Mouse (Mus musculus): ENCODE results near the gene Armh1. TPM values are rescaled to one million over a fixed set of nuclear protein-coding genes. Genes with fewer than 3 reads are reported as not detected.

Armh1 gene
- polyA plus RNA-seq, 1 experiment from 2014 or later, result 1.5 TPM

DNA sequence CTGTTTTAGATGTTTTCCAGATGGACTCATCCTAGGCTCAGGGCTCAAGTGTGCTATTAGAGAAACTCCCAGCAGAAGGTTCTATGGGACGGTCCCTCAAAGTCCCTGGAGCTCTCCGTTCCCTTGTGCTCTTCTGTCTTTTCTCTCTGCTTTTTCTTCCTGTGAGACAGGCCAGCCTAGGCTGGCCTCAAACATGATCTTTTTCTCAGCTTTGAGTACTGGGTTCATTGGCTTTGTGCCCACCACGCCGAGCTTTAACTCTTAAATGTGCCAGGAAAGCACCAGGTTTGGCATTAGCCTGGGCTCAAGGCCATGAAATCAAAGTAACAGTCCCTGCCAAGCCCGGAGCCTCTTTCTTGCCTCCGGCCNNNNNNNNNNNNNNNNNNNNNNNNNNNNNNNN lies 11.1 kb downstream of the Armh1 start:
- WGBS, result 56% methylated on average over 6 of the region's 6 CpGs
- Histone ChIP-seq H3K9me3 (replicated peaks) (no peaks in the 10 kb centered on the region), H3K27me3 (replicated peaks) (no peaks in the 10 kb centered on the region), H3K4me2 (no peak overlapping the region), H3K36me3 (no peaks in the 10 kb centered on the region), H3K9ac (replicated peaks) (no peak overlapping the region), H3K4me1 (0 out of 2 replicates have a peak, but pooled peaks cover 6% of the 10 kb centered on the region), H3K4me3 (replicated peaks) (no peak overlapping the region), H3K27ac (replicated peaks) (no peak overlapping the region)
- ATAC-seq (ENCODE audit: low FRiP score), result no peak

- no peak overlapping the region for H3K27ac ChIP-seq (replicated peaks)
- H3K4me2 ChIP-seq, result no peak overlapping the region
- no peak overlapping the region for H3K9ac ChIP-seq (replicated peaks)
- H3K9me3 ChIP-seq (replicated peaks), result no peaks in the 10 kb centered on the region
- H3K4me1 ChIP-seq, result peaks cover 10% of the 10 kb centered on the region
- no peaks in the 10 kb centered on the region for H3K27me3 ChIP-seq (replicated peaks)
- WGBS, result 43% methylated on average over 2 of the region's 2 CpGs
- H3K36me3 ChIP-seq, result no peaks in the 10 kb centered on the region
- H3K4me3 ChIP-seq (replicated peaks), result no peak overlapping the region
- ATAC-seq (ENCODE audit: low FRiP score), result no peak
Measured at GRCm38 (mm10) chr4:117239153-117239552, 12.8 kb downstream of the Armh1 start.

GRCm38 (mm10) chr4:117235822-117236221 lies 16.1 kb downstream of the Armh1 start:
- Histone ChIP-seq H3K36me3 (no peaks in the 10 kb centered on the region), H3K27me3 (replicated peaks) (no peaks in the 10 kb centered on the region), H3K4me1 (peaks cover 16% of the 10 kb centered on the region), H3K4me2 (no peak overlapping the region), H3K9ac (replicated peaks) (no peak overlapping the region), H3K4me3 (replicated peaks) (no peak overlapping the region), H3K9me3 (replicated peaks) (no peaks in the 10 kb centered on the region), H3K27ac (replicated peaks) (no peak overlapping the region)
- ATAC-seq (ENCODE audit: low FRiP score), result no peak
- WGBS, result 65% methylated on average over 4 of the region's 4 CpGs

DNA sequence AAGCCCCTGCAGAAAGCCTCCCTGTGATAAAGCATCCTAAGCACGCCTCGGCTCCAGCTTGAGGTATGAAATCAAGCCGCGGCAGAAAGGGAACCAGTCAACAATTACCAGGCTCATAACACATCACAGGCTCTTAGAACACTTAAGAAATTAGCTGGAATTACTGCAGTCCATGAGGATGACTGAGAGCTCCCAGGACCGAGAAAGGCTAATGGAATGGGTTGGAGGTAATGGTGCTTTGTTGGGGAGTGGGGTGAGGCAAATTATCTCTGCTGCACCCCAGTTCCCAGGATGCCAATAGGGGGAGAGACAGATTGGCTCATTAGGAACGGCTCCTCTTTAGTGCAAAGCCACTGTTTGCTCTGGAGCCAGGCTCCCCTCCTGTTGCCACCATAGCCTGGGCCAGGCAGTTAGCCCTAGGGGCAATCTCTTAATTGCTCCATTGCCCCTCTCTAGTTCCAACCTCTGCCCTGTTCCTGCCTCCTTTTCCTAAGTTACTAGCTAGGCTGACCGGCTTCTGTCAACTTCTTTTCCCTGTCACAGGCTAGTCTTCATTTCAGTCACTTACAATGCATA lies 17.7 kb downstream of the Armh1 start:
- H3K9me3 ChIP-seq (replicated peaks), result no peaks in the 10 kb centered on the region
- H3K36me3 ChIP-seq, result no peaks in the 10 kb centered on the region
- no peak overlapping the region for H3K4me3 ChIP-seq (replicated peaks)
- ATAC-seq (ENCODE audit: low FRiP score), result peak; percentile 80
- H3K4me1 ChIP-seq, result peaks cover 16% of the 10 kb centered on the region
- H3K27ac ChIP-seq (replicated peaks), result peak overlapping the region; percentile 15; the same call in 1 of the 2 replicates
- 20% methylated on average over 7 of the region's 7 CpGs for WGBS
- no peak overlapping the region for H3K4me2 ChIP-seq
- H3K27me3 ChIP-seq (replicated peaks), result peaks cover 4% of the 10 kb centered on the region; the same call in 1 of the 2 replicates
- H3K9ac ChIP-seq (replicated peaks), result no peak overlapping the region

- WGBS, result 82% methylated on average over 2 of the region's 2 CpGs
- Histone ChIP-seq H3K36me3 (no peaks in the 10 kb centered on the region), H3K4me3 (replicated peaks) (no peak overlapping the region), H3K27me3 (replicated peaks) (peaks cover 6% of the 10 kb centered on the region; the same call in 1 of the 2 replicates), H3K27ac (replicated peaks) (no peak overlapping the region), H3K9me3 (replicated peaks) (no peaks in the 10 kb centered on the region), H3K4me2 (no peak overlapping the region), H3K4me1 (peaks cover 16% of the 10 kb centered on the region), H3K9ac (replicated peaks) (no peak overlapping the region)
- no peak for ATAC-seq (ENCODE audit: low FRiP score)
Measured at GRCm38 (mm10) chr4:117231208-117231607, 20.7 kb downstream of the Armh1 start.

GRCm38 (mm10) chr4:117230331-117230730 lies 21.6 kb downstream of the Armh1 start:
- H3K27me3 ChIP-seq (replicated peaks), result peaks cover 6% of the 10 kb centered on the region; the same call in 1 of the 2 replicates
- peaks cover 16% of the 10 kb centered on the region for H3K4me1 ChIP-seq
- no peak overlapping the region for H3K27ac ChIP-seq (replicated peaks)
- H3K36me3 ChIP-seq, result no peaks in the 10 kb centered on the region
- H3K4me3 ChIP-seq (replicated peaks), result no peak overlapping the region
- ATAC-seq (ENCODE audit: low FRiP score), result no peak
- no peaks in the 10 kb centered on the region for H3K9me3 ChIP-seq (replicated peaks)
- no peak overlapping the region for H3K4me2 ChIP-seq
- 57% methylated on average over 10 of the region's 10 CpGs for WGBS
- H3K9ac ChIP-seq (replicated peaks), result no peak overlapping the region

DNA sequence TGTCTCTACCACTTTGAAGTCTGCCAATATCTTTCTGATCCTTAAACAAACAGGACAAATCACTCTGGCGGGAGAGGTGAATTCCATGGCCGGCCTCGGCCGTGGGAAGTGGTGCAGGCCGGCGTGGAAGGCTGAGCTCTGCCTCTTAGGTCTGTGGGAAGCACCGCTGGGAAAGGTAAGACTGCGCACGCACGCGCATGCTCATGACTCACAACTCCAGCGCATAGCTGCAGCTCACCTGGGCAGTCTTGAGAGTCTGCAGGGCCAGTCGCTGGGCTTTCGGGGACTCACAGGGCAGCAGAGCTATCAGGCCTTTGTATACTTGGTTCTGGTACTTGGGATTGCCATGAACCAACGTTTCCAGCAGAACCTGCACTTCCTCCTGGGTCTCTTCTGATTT lies 22.3 kb downstream of the Armh1 start:
- H3K9ac ChIP-seq (replicated peaks), result no peak overlapping the region

DNA sequence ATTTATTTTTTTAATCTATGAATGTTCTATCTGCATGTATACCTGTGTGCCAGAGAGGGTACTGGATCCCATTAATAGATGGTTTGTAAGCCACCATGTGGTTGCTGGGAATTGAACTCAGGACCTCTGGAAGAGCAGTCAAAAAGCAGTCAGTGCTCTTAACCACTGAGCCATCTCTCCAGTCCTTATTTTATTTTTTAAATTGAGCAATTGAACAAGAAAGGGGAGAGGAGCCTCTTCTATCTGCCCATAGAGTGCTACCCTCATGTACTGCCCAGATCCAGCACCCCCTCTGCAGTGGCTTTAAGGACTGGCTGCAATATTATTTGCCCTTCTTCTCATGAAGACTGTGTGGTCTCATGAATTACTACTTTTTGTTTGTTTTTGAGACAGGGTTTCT lies 26.7 kb downstream of the Armh1 start:
- no peak for ATAC-seq (ENCODE audit: low FRiP score)
- Histone ChIP-seq H3K9ac (replicated peaks) (no peak overlapping the region), H3K4me3 (replicated peaks) (no peak overlapping the region), H3K27ac (replicated peaks) (no peak overlapping the region), H3K27me3 (replicated peaks) (peaks cover 6% of the 10 kb centered on the region; the same call in 1 of the 2 replicates), H3K36me3 (no peaks in the 10 kb centered on the region), H3K4me2 (no peak overlapping the region), H3K4me1 (no peaks in the 10 kb centered on the region), H3K9me3 (replicated peaks) (no peaks in the 10 kb centered on the region)

More for the DNA sequence above, 22.3 kb downstream of the Armh1 start:
- WGBS, result 81% methylated on average over 15 of the region's 15 CpGs
- Histone ChIP-seq H3K36me3 (no peaks in the 10 kb centered on the region), H3K9me3 (replicated peaks) (no peaks in the 10 kb centered on the region), H3K4me2 (no peak overlapping the region), H3K27me3 (replicated peaks) (peaks cover 6% of the 10 kb centered on the region; the same call in 1 of the 2 replicates), H3K27ac (replicated peaks) (no peak overlapping the region), H3K4me3 (replicated peaks) (no peak overlapping the region), H3K4me1 (peaks cover 10% of the 10 kb centered on the region)
- ATAC-seq (ENCODE audit: low FRiP score), result no peak

GRCm38 (mm10) chr4:117224122-117224521 lies 27.8 kb downstream of the Armh1 start:
- Histone ChIP-seq H3K9me3 (replicated peaks) (no peaks in the 10 kb centered on the region), H3K4me2 (no peak overlapping the region), H3K27ac (replicated peaks) (no peak overlapping the region), H3K4me1 (no peaks in the 10 kb centered on the region), H3K27me3 (replicated peaks) (0 out of 2 replicates have a peak, but pooled peaks cover under 1% of the 10 kb centered on the region), H3K4me3 (replicated peaks) (no peak overlapping the region), H3K36me3 (no peaks in the 10 kb centered on the region), H3K9ac (replicated peaks) (no peak overlapping the region)
- WGBS, result 63% methylated on average over 8 of the region's 8 CpGs
- ATAC-seq (ENCODE audit: low FRiP score), result no peak

GRCm38 (mm10) chr4:117223001-117223400 lies 28.9 kb downstream of the Armh1 start:
- Histone ChIP-seq H3K4me2 (no peak overlapping the region), H3K36me3 (no peaks in the 10 kb centered on the region), H3K27me3 (replicated peaks) (no peaks in the 10 kb centered on the region), H3K9ac (replicated peaks) (no peak overlapping the region), H3K4me3 (replicated peaks) (no peak overlapping the region), H3K4me1 (no peaks in the 10 kb centered on the region), H3K9me3 (replicated peaks) (no peaks in the 10 kb centered on the region), H3K27ac (replicated peaks) (no peak overlapping the region)
- 15% methylated on average over 5 of the region's 5 CpGs for WGBS
- no peak for ATAC-seq (ENCODE audit: low FRiP score)

GRCm38 (mm10) chr4:117221836-117222235 lies 30.1 kb downstream of the Armh1 start:
- Histone ChIP-seq H3K4me3 (replicated peaks) (no peak overlapping the region), H3K27me3 (replicated peaks) (no peaks in the 10 kb centered on the region), H3K27ac (replicated peaks) (no peak overlapping the region), H3K9me3 (replicated peaks) (no peaks in the 10 kb centered on the region), H3K9ac (replicated peaks) (no peak overlapping the region), H3K4me2 (no peak overlapping the region), H3K36me3 (no peaks in the 10 kb centered on the region), H3K4me1 (no peaks in the 10 kb centered on the region)
- no peak for ATAC-seq (ENCODE audit: low FRiP score)
- 87% methylated on average over 9 of the region's 9 CpGs for WGBS

DNA sequence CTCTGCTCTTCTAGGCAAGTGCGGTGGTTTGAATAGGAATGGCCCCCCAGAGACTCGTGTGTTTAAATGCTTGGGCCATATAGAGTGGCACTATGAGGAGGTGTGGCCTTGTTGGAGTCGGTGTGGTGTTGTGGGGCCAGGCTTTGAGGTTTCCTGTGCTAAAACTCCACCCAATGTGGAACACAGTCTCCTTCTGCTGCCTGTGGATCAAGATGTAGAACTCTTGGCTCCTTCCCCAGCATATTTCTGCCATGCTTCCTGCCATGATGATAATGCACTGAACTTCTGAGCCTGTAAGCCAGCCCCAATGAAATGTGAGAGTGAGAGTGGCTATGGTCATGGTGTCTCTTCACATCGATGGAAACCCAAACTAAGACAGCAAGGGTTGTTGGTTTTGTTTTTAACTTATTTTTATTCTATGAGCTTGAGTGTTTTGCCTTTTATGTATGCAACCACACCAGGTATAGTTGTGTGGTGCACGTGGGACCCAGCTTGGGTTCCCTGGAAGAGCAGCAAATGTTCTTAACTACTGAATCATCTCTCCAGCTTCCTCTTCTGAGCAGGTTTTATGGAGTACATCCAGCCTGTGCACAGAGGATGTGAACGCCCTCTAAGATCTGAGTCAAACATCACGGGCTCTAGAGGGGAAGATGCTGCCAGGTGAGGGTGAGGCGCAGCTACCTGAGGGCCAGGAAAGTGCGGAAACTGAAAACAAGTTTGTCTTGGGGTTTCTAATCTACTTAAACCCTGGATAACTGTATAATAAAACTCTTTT lies 31.0 kb downstream of the Armh1 start:
- H3K27ac ChIP-seq (replicated peaks), result no peak overlapping the region
- no peaks in the 10 kb centered on the region for H3K4me1 ChIP-seq
- ATAC-seq (ENCODE audit: low FRiP score), result no peak
- H3K9ac ChIP-seq (replicated peaks), result no peak overlapping the region
- H3K4me2 ChIP-seq, result no peak overlapping the region
- H3K9me3 ChIP-seq (replicated peaks), result no peaks in the 10 kb centered on the region
- no peaks in the 10 kb centered on the region for H3K36me3 ChIP-seq
- WGBS, result 80% methylated on average over 9 of the region's 9 CpGs
- no peaks in the 10 kb centered on the region for H3K27me3 ChIP-seq (replicated peaks)
- no peak overlapping the region for H3K4me3 ChIP-seq (replicated peaks)
